Mouse (Mus musculus) small intestine, adult 2 months (tissue): ENCODE measurements around the gene Gorasp2.

Experiments used
- CTCF ChIP-seq: fragments of 200-500 bp; IDR thresholded peaks from 2 replicates; pipeline ENCODE4 v1.5.1; 2012; ENCODE audit warnings: low read depth, mild to moderate bottlenecking, control low read depth, inconsistent platforms, low read length, moderate library complexity, mixed read lengths; ENCODE audit not compliant: insufficient replicate concordance, insufficient read length; ENCODE audit errors: extremely low read depth
- POLR2A ChIP-seq: fragments of 200-500 bp; IDR thresholded peaks from 2 replicates; pipeline ENCODE4 v1.6.1; 2012; ENCODE audit warnings: low read depth, mild to moderate bottlenecking, control low read depth, inconsistent platforms, low read length, moderate library complexity

GRCm38 (mm10) chr2:70669896-70670295, 8.5 kb downstream of the Gorasp2 start:
- TF ChIP-seq CTCF (no peak), POLR2A (no peak)
